Mouse (Mus musculus) ovary, adult 18-20 months (tissue): ENCODE results near the gene B3galt4.
"Not testable (repeated sequence)": the region's sequence is repeated elsewhere in the genome, so short reads cannot be mapped to it uniquely, and the experiment has no call there.

Source experiments
- DNase-seq: peaks from one replicate; pipeline ENCODE4 v3.0.0; 2022; ENCODE audit warnings: low spot score, mixed read lengths

The B3galt4 gene

DNA sequence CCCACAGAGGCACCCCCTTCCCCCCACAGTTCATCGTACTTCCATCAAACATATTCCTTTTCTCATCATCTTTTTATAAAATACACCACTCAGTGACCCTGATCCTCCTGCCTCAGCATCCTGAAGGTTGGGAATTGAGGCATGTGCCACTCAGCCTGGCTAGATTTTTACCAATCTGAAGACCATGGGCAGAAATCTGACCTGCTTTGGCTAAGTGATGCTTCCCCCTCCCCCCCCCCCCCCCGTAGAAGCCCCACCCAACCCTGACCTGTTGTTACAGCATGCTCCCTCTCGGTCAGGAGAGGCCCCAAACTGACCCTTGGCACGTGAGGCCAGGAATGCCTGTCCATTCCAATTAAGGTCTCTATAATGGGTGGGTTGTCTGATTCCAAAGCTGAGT is 46.5 kb downstream of the B3galt4 start, which contains the start of gene Platr17:
Platr17 (plus strand) TSS at position 301 of the 400 bp plus-strand sequence.
- not testable (repeated sequence) for DNase-seq

- DNase-seq = not testable (repeated sequence)
These were observed 47.2 kb downstream of the B3galt4 start for GRCm38 (mm10) chr17:33903911-33904651.

GRCm38 (mm10) chr17:33902491-33902890 is 48.8 kb downstream of the B3galt4 start:
- no peak for DNase-seq

DNA sequence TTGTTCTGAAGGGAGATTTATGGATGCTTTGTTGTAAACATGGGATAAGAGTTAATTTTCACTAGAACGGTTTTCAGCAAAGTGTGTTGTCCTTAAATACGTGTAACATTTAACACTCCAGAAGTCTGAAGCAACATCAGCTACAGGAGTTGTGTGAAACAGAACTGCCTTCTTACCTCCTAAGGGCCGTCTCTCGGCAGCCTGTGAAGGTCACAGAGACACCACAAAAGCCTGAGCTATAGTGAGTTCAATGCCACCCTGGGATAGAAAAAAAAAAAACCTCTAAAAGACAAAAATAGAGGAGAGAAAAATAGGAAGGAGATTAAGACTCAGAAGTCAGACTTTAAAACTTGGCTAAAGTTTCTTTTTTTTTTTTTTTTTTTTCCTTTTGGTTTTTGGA is 49.2 kb downstream of the B3galt4 start:
- no peak for DNase-seq

DNA sequence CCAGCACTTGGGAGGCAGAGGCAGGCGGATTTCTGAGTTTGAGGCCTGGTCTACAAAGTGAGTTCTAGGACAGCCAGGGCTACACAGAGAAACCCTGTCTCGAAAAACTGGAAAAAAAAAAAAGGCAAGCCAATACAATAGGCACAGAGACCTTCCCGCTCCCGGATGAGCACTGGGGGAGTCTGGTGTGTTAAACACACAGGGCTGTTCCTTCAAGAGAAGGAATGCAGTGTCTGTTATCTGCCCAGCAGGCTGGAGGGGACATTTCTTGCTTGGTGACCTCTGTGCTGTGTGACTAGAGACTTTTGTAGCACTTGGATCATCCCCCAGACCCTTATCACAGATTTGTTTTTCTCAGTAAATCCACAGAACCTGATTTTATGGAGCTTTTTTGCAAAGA is 49.6 kb downstream of the B3galt4 start:
- no peak for DNase-seq

- DNase-seq = no peak
These were observed 50.3 kb downstream of the B3galt4 start for GRCm38 (mm10) chr17:33900989-33901314.

DNA sequence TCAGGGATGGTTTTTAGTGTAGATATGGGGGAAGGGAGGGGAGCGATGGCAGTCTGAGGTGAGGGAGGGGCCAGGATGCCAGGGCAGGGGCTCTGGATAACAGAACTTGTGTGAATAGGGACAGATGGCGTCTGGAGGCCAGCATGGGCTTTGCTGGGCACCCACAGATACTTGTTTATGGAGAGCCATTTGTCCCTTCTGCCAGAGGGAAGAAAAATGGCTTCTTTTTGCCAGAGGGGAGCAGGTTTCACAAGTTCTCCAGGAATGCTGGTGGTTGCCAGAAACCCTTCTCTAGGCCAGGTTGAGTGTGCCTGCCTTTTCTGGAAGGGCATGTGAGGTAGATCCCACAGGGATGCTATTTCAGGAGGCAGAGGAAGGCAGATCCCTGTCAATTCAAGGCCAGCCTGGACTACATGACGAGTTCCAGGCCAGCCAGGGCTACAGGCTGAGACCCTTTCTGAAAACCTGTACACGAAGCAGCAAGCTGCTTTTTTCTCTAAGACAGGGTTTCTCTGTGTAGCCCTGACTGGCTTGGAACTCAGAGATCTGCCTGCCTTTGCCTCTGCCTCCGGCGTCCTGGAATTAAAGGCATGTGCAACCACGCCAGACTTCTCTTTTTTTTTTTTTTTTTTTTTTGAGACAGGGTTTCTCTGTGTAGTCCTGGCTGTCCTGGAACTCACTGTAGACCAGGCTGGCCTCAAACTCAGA is 50.9 kb downstream of the B3galt4 start:
- no peak for DNase-seq
